ENCODE assay signal across 24 mouse cellular contexts in genomic region chr13:3944699-3945098, GRCm38 (mm10). TPM values are rescaled to one million over a fixed set of nuclear protein-coding genes. Genes with fewer than 3 reads are reported as not detected.
DNase-seq lines count a peak whose midpoint lies in the region; ATAC-seq lines count a peak whose summit lies in the region.
"Had no signal": no experiment of that assay in that cellular context is flagged by ENCODE, and none has a peak within 500 bp of the region (broad histone marks: within the 10 kb centered on the region; RNA-seq: fewer than 3 reads in every experiment).

No protein-coding gene starts in this region.

- intact Hi-C loops in gastrocnemius, postnatal 36 days (cut with DNase I), result no loop called here

- DNase-seq in limb, embryonic 11.5 days (ENCODE audit: low spot score), result peak; percentile 34
- DNase-seq in limb, embryonic 10.5 days (ENCODE audit: low spot score), result no peak
- DNase-seq in gastrocnemius, postnatal 36 days, result no peak
- DNase-seq in adrenal gland, postnatal 25 days, result no peak
- DNase-seq: adrenal gland, adult 2 months; adrenal gland, postnatal 10 days; adrenal gland, postnatal 36 days; cerebellum, adult 11-12 months; cerebellum, adult 2 months; cerebellum, adult 9-10 months; cerebellum, postnatal 10 days; cerebellum, postnatal 25 days had no signal

- no peaks in the 10 kb centered on the region for H3K4me1 ChIP-seq in limb, embryonic 11.5 days (ENCODE audit: control insufficient read depth, insufficient read depth, low read length)
- peaks cover 20% of the 10 kb centered on the region for H3K4me1 ChIP-seq in limb, embryonic 10.5 days
- H3K4me1 ChIP-seq in intestine, embryonic 16.5 days (ENCODE audit: control insufficient read depth, insufficient read depth, low read length), result 0 out of 2 replicates have a peak, but pooled peaks cover 3% of the 10 kb centered on the region
- no peaks in the 10 kb centered on the region; the same call in 1 of the 2 replicates for H3K4me1 ChIP-seq in limb, embryonic 12.5 days (replicated peaks)
- H3K4me1 ChIP-seq: embryonic facial prominence, embryonic 10.5 days; embryonic facial prominence, embryonic 12.5 days; forebrain, embryonic 13.5 days; forebrain, embryonic 15.5 days had no signal

- no peak overlapping the region for H3K4me3 ChIP-seq in limb, embryonic 11.5 days (ENCODE audit: low read depth, low read length)
- H3K4me3 ChIP-seq in limb, embryonic 10.5 days, result no peak overlapping the region
- no peak overlapping the region for H3K4me3 ChIP-seq in intestine, embryonic 16.5 days (ENCODE audit: low read length)
- no peak overlapping the region for H3K4me3 ChIP-seq in limb, embryonic 12.5 days (replicated peaks)
- H3K4me3 ChIP-seq: embryonic facial prominence, embryonic 10.5 days; embryonic facial prominence, embryonic 12.5 days; forebrain, embryonic 13.5 days; forebrain, embryonic 15.5 days had no signal

- H3K27me3 ChIP-seq in limb, embryonic 11.5 days (ENCODE audit: control insufficient read depth, insufficient read depth, low read length), result no peaks in the 10 kb centered on the region
- H3K27me3 ChIP-seq in limb, embryonic 10.5 days (ENCODE audit: low read depth, poor library complexity, severe bottlenecking), result no peaks in the 10 kb centered on the region
- H3K27me3 ChIP-seq in intestine, embryonic 16.5 days (replicated peaks; ENCODE audit: control insufficient read depth, insufficient read depth, low read length), result no peaks in the 10 kb centered on the region
- 0 out of 2 replicates have a peak, but pooled peaks cover 4% of the 10 kb centered on the region for H3K27me3 ChIP-seq in limb, embryonic 12.5 days
- H3K27me3 ChIP-seq: embryonic facial prominence, embryonic 12.5 days; forebrain, embryonic 13.5 days; forebrain, embryonic 15.5 days had no signal

- no peaks in the 10 kb centered on the region for H3K9me3 ChIP-seq in limb, embryonic 11.5 days (ENCODE audit: control insufficient read depth, low read length)
- no peaks in the 10 kb centered on the region for H3K9me3 ChIP-seq in limb, embryonic 10.5 days (replicated peaks)
- no peaks in the 10 kb centered on the region for H3K9me3 ChIP-seq in intestine, embryonic 16.5 days (ENCODE audit: control insufficient read depth, low read length)
- no peaks in the 10 kb centered on the region for H3K9me3 ChIP-seq in limb, embryonic 12.5 days
- H3K9me3 ChIP-seq: embryonic facial prominence, embryonic 10.5 days; embryonic facial prominence, embryonic 12.5 days; forebrain, embryonic 13.5 days; forebrain, embryonic 15.5 days had no signal

- 0 out of 2 replicates have a peak, but pooled peaks have one; percentile 32 for ATAC-seq in limb, embryonic 11.5 days (ENCODE audit: insufficient number of reproducible peaks, low FRiP score, low TSS enrichment, low read depth)
- peak; percentile 87 for ATAC-seq in intestine, embryonic 16.5 days
- no peak for ATAC-seq in limb, embryonic 12.5 days (ENCODE audit: insufficient number of reproducible peaks, insufficient read depth, low FRiP score, low TSS enrichment, low read depth)
- ATAC-seq: forebrain, embryonic 13.5 days; forebrain, embryonic 15.5 days had no signal

- H3K27ac ChIP-seq in limb, embryonic 11.5 days (replicated peaks; ENCODE audit: low read depth, low read length), result no peak overlapping the region
- no peak overlapping the region for H3K27ac ChIP-seq in limb, embryonic 10.5 days
- H3K27ac ChIP-seq in intestine, embryonic 16.5 days (ENCODE audit: low read length), result no peak overlapping the region
- H3K27ac ChIP-seq in limb, embryonic 12.5 days, result no peak overlapping the region
- H3K27ac ChIP-seq: embryonic facial prominence, embryonic 10.5 days; embryonic facial prominence, embryonic 12.5 days; forebrain, embryonic 13.5 days; forebrain, embryonic 15.5 days had no signal

- no peaks in the 10 kb centered on the region for H3K36me3 ChIP-seq in limb, embryonic 11.5 days (ENCODE audit: control insufficient read depth, insufficient read depth, low read length)
- H3K36me3 ChIP-seq in limb, embryonic 10.5 days, result no peaks in the 10 kb centered on the region
- no peaks in the 10 kb centered on the region for H3K36me3 ChIP-seq in intestine, embryonic 16.5 days (ENCODE audit: control insufficient read depth, insufficient read depth, low read length)
- no peaks in the 10 kb centered on the region for H3K36me3 ChIP-seq in limb, embryonic 12.5 days
- H3K36me3 ChIP-seq: embryonic facial prominence, embryonic 10.5 days; embryonic facial prominence, embryonic 12.5 days; forebrain, embryonic 15.5 days had no signal

- no peak overlapping the region for H3K4me2 ChIP-seq in limb, embryonic 11.5 days (ENCODE audit: low read depth, severe bottlenecking)
- no peak overlapping the region for H3K4me2 ChIP-seq in intestine, embryonic 16.5 days (ENCODE audit: low read depth, low read length)
- H3K4me2 ChIP-seq in limb, embryonic 12.5 days, result peak overlapping the region; percentile 8; the same call in 1 of the 2 replicates
- H3K4me2 ChIP-seq: embryonic facial prominence, embryonic 12.5 days; forebrain, embryonic 13.5 days; forebrain, embryonic 15.5 days had no signal

- H3K9ac ChIP-seq in limb, embryonic 11.5 days (ENCODE audit: low read length), result no peak overlapping the region
- H3K9ac ChIP-seq in intestine, embryonic 16.5 days (ENCODE audit: low read depth, low read length), result no peak overlapping the region
- H3K9ac ChIP-seq in limb, embryonic 12.5 days (replicated peaks), result no peak overlapping the region
- H3K9ac ChIP-seq: embryonic facial prominence, embryonic 12.5 days; forebrain, embryonic 13.5 days; forebrain, embryonic 15.5 days had no signal

- WGBS in limb, embryonic 11.5 days, result 44% methylated on average over 7 of the region's 7 CpGs
- WGBS in limb, embryonic 10.5 days, result 66% methylated on average over 7 of the region's 7 CpGs
- WGBS in intestine, embryonic 16.5 days, result 51% methylated on average over 7 of the region's 7 CpGs
- 45% methylated on average over 7 of the region's 7 CpGs for WGBS in limb, embryonic 12.5 days

RNA-seq across cellular contexts. Expression of gene Ucn3, which starts 0.5 kb away (rescaled TPM):
- not detected in 2 replicates for polyA plus RNA-seq in limb, embryonic 11.5 days (2014; fragmentation: Nextera tagmentation; extraction: Ambion mirVana)
- 0.09 TPM in 1 of 2 replicates, not detected in the other for polyA plus RNA-seq in limb, embryonic 10.5 days (2016; fragmentation: Nextera tagmentation; extraction: Ambion mirVana)
- polyA plus RNA-seq in intestine, embryonic 16.5 days (2015; fragmentation: Nextera tagmentation; extraction: Ambion mirVana), result 0.66 and 0.81 TPM in 2 replicates
- polyA plus RNA-seq in limb, embryonic 12.5 days (2016; fragmentation: Nextera tagmentation; extraction: Ambion mirVana), result not detected in 2 replicates
- total RNA-seq in gastrocnemius, postnatal 36 days (2021), result not detected
- total RNA-seq in adrenal gland, postnatal 25 days (2021), result not detected in 2 replicates
- total RNA-seq: adrenal gland, adult 2 months; adrenal gland, postnatal 10 days; adrenal gland, postnatal 36 days; ES-E14; MEL had no signal
- polyA plus RNA-seq: adrenal gland, adult 2 months; C2C12; cerebellum, adult 2 months; cortical plate, adult 2 months; embryonic facial prominence, embryonic 10.5 days; embryonic facial prominence, embryonic 12.5 days; embryonic facial prominence, embryonic 14.5 days; forebrain, embryonic 11.5 days; forebrain, embryonic 13.5 days had no signal

RNA-seq across cellular contexts. Expression of gene Tubal3, which starts 26.6 kb away (rescaled TPM):
- polyA plus RNA-seq in limb, embryonic 11.5 days (2014; fragmentation: Nextera tagmentation; extraction: Ambion mirVana), result not detected in 2 replicates
- polyA plus RNA-seq in limb, embryonic 10.5 days (2016; fragmentation: Nextera tagmentation; extraction: Ambion mirVana), result not detected in 2 replicates
- polyA plus RNA-seq in intestine, embryonic 16.5 days (2015; fragmentation: Nextera tagmentation; extraction: Ambion mirVana), result 54.2 and 64.9 TPM in 2 replicates
- polyA plus RNA-seq in limb, embryonic 12.5 days (2016; fragmentation: Nextera tagmentation; extraction: Ambion mirVana), result not detected in 2 replicates
- not detected for total RNA-seq in gastrocnemius, postnatal 36 days (2021)
- not detected in 2 replicates for total RNA-seq in adrenal gland, postnatal 25 days (2021)
- total RNA-seq: adrenal gland, adult 2 months; adrenal gland, postnatal 10 days; adrenal gland, postnatal 36 days; ES-E14; MEL had no signal
- polyA plus RNA-seq: adrenal gland, adult 2 months; C2C12; cerebellum, adult 2 months; cortical plate, adult 2 months; embryonic facial prominence, embryonic 10.5 days; embryonic facial prominence, embryonic 12.5 days; forebrain, embryonic 11.5 days; forebrain, embryonic 13.5 days; forebrain, embryonic 15.5 days had no signal

RNA-seq across cellular contexts. Expression of gene Net1, which starts 26.7 kb away (rescaled TPM):
- 95.9 and 101 TPM in 2 replicates for polyA plus RNA-seq in limb, embryonic 11.5 days (2014; fragmentation: Nextera tagmentation; extraction: Ambion mirVana)
- 70.6 and 101 TPM in 2 replicates for polyA plus RNA-seq in limb, embryonic 10.5 days (2016; fragmentation: Nextera tagmentation; extraction: Ambion mirVana)
- polyA plus RNA-seq in intestine, embryonic 16.5 days (2015; fragmentation: Nextera tagmentation; extraction: Ambion mirVana), result 146 and 148 TPM in 2 replicates
- polyA plus RNA-seq in limb, embryonic 12.5 days (2016; fragmentation: Nextera tagmentation; extraction: Ambion mirVana), result 130 and 136 TPM in 2 replicates
- 10 to 100 TPM; 33.7 to 42.7 TPM for total RNA-seq in gastrocnemius, postnatal 36 days (2021)
- 94.7 and 107 TPM in 2 replicates for total RNA-seq in adrenal gland, postnatal 25 days (2021)

Comparison
In these comparisons a context has a peak if more than half of its experiments do, and no peak if none do; other contexts are left out.
1. RNA of gene Tubal3, which starts 26.6 kb away (polyA plus RNA-seq): 54.2 to 64.9 TPM in intestine, embryonic 16.5 days; not detected in limb, embryonic 10.5 days, not detected in limb, embryonic 12.5 days and not detected in limb, embryonic 11.5 days; every median in the first group is over 10 times any median in the second.